Mouse (Mus musculus) adrenal gland, postnatal 0 days (tissue): ENCODE results near the gene Rsl24d1. TPM values are rescaled to one million over a fixed set of nuclear protein-coding genes. Genes with fewer than 3 reads are reported as not detected.

Experiments used
- polyA plus RNA-seq: library from polyadenylated mRNA; unstranded; fragments of >200 nt; fragmentation: Nextera tagmentation; extraction: Ambion mirVana; gene quantifications from 2 replicates; pipeline ENCODE4 v1.2.1, GENCODE M21; 2015

Gene Rsl24d1
- polyA plus RNA-seq: 61.2 and 67.4 TPM in 2 replicates

GRCm38 (mm10) chr9:73112919-73113906 lies at the start of gene Rsl24d1:
Gene Rsl24d1, plus strand, starts transcription at chr9:73113426.

DNA sequence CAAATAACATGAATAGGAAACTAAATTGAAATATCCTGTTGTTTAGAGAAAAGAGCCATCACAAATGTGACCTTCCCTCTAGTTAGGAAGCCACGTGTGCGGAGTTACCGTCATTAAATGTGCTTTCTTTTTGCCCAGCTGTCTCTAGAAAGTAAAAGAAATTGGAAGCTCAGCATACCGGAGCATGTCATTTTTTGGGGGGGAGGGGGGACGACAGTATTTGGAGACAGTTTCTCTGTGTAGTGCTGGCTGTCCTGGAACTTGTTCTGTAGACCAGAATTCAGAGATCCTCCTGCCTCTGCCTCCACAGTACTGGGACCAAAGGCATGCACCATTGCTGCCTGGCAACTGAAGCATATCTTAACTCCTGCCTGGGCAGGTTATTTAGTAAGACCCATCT lies 11.7 kb upstream of the Rsl24d1 start, which contains the start of gene Khdc3:
Gene Khdc3, plus strand, starts transcription at position 301 of the 400 bp plus-strand sequence.

DNA sequence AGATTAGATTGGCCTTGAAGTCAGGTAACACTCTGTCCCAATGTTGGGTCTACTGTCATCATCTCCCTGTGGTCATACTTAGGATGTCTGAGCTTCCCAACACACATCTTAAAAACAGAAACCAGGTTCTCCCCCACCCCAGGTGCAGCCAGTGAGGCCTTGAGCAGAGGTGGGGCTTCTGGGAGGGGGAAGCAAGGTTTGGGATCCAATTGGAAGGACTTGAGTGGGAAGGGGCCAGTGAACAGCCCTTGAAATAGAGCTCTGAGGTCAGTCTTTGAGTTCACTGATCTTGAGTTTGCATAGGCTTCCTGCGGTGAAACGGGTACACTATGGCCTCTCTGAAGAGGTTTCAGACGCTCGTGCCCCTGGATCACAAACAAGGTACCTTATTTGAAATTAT lies 11.0 kb upstream of the Rsl24d1 start, which contains the start of gene Gm20509:
Gene Gm20509, plus strand, starts transcription at position 290 of the 400 bp plus-strand sequence.

Other genes starting within 250 kb of the Rsl24d1 start
- 2.2 TPM in 2 replicates for gene Pygo1, start 187.8 kb upstream of the Rsl24d1 start, polyA plus RNA-seq
- gene Dyx1c1, start 154.6 kb upstream of the Rsl24d1 start, polyA plus RNA-seq: 1.4 and 2.2 TPM in 2 replicates
- not detected in 2 replicates for gene Gm44503, start 154.6 kb upstream of the Rsl24d1 start, polyA plus RNA-seq
- 39.3 and 48.6 TPM in 2 replicates for gene Ccpg1os, start 128.0 kb upstream of the Rsl24d1 start, polyA plus RNA-seq
- 48.7 and 78.5 TPM in 2 replicates for gene Ccpg1, start 128.0 kb upstream of the Rsl24d1 start, polyA plus RNA-seq
- gene Pigb, start 73.0 kb upstream of the Rsl24d1 start, polyA plus RNA-seq: 9.0 and 10.8 TPM in 2 replicates
- 13.2 and 22.7 TPM in 2 replicates for gene Rab27a, start 68.6 kb upstream of the Rsl24d1 start, polyA plus RNA-seq
- 0.26 and 0.76 TPM in 2 replicates for gene Khdc3, start 11.6 kb upstream of the Rsl24d1 start, polyA plus RNA-seq
- gene Gm20509, start 11.0 kb upstream of the Rsl24d1 start, polyA plus RNA-seq: 0.19 TPM in 1 of 2 replicates, not detected in the other